Mouse (Mus musculus): ENCODE results near the gene Sox10. TPM values are rescaled to one million over a fixed set of nuclear protein-coding genes. Genes with fewer than 3 reads are reported as not detected.

Gene Sox10
- polyA plus RNA-seq, 1 experiment from 2014 or later = 2.4 TPM

GRCm38 (mm10) chr15:79110528-79110927, 54.5 kb downstream of the Sox10 start:
- H3K27me3 ChIP-seq = peaks cover 10% of the 10 kb centered on the region; the same call in 1 of the 2 replicates
- peaks cover 15% of the 10 kb centered on the region for H3K36me3 ChIP-seq (replicated peaks)
- no peaks in the 10 kb centered on the region for H3K9me3 ChIP-seq
- ATAC-seq (ENCODE audit: low FRiP score) = no peak
- 85% methylated on average over 2 of the region's 2 CpGs for WGBS
- H3K4me3 ChIP-seq (replicated peaks) = no peak overlapping the region
- H3K4me2 ChIP-seq = peak overlapping the region; percentile 21
- H3K9ac ChIP-seq = no peak overlapping the region
- H3K4me1 ChIP-seq = peaks cover 28% of the 10 kb centered on the region
- H3K27ac ChIP-seq = no peak overlapping the region

- ATAC-seq (ENCODE audit: low FRiP score) = no peak
- Histone ChIP-seq H3K9ac (peak overlapping the region; percentile 91; the same call in 1 of the 2 replicates), H3K36me3 (replicated peaks) (peaks cover 10% of the 10 kb centered on the region), H3K9me3 (no peaks in the 10 kb centered on the region), H3K27me3 (peaks cover 10% of the 10 kb centered on the region; the same call in 1 of the 2 replicates), H3K27ac (no peak overlapping the region), H3K4me2 (peak overlapping the region; percentile 97), H3K4me1 (peaks cover 28% of the 10 kb centered on the region), H3K4me3 (replicated peaks) (peak overlapping the region; percentile 90)
- 18% methylated on average over 9 of the region's 9 CpGs for WGBS
These were observed 55.0 kb downstream of the Sox10 start for GRCm38 (mm10) chr15:79110031-79110430.

GRCm38 (mm10) chr15:79109321-79109934, 55.6 kb downstream of the Sox10 start:
- no peak; the same call in 1 of the 2 replicates for ATAC-seq (ENCODE audit: low FRiP score)
- H3K27me3 ChIP-seq = peaks cover 10% of the 10 kb centered on the region; the same call in 1 of the 2 replicates
- peaks cover 5% of the 10 kb centered on the region; the same call in 1 of the 2 replicates for H3K36me3 ChIP-seq (replicated peaks)
- H3K4me1 ChIP-seq = peaks cover 28% of the 10 kb centered on the region
- under 1% methylated on average over 46 of the region's 46 CpGs for WGBS
- peak overlapping the region; percentile 91 for H3K9ac ChIP-seq
- no peaks in the 10 kb centered on the region for H3K9me3 ChIP-seq
- H3K4me2 ChIP-seq = peak overlapping the region; percentile 97
- H3K4me3 ChIP-seq (replicated peaks) = peak overlapping the region; percentile 90
- H3K27ac ChIP-seq = peak overlapping the region; percentile 70

DNA sequence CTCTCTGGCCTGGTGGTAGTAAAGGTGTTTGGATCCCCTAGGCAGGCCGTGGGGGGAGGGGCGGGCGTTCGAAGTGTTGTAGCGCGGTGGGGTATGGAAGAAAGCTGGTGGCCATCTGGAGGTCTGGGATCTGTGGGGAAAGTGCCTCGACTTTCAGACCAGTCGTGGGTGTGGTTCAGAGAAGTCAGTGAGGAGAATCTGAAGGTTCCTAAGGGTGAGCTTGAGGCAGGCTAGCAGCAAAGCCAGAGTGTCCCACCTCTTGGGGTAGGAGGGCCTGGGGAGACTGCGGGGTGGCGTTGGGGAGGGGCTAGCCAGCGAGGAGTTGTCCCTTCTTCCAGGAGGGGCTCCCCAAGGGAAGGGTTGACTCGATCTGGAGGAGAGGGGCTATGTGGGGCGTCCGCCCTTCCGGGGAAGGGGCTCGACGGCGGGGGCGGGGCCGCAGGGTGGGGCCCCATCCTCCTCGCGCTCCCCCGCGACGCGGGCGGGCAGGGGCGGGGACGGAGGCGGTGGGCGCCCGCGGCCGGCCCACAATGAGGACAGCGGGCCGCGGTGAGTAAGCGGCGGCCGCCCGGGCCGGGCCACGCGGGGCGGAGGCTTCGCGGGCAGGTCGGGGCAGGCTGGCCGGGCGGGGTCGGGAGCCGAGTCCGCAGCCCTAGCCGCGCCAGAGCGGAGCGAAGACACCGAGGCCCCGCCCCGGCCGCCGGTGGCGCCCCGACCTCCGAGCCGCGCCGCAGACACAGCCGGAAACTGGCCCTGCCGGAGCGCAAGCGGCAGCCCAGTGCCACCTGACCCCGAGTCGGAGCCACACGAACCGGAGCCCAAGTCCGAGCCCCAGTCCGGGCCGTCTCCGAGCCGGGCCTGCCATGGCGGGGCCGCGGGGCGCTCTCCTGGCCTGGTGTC, 56.4 kb downstream of the Sox10 start, which contains the start of gene Micall1:
TSS of gene Micall1 (plus strand) at position 478 of the 900 bp plus-strand sequence.
- H3K9ac ChIP-seq = peak within 1 kb of the TSS; percentile 91
- WGBS = under 1% methylated on average over 68 of the region's 85 CpGs

DNA sequence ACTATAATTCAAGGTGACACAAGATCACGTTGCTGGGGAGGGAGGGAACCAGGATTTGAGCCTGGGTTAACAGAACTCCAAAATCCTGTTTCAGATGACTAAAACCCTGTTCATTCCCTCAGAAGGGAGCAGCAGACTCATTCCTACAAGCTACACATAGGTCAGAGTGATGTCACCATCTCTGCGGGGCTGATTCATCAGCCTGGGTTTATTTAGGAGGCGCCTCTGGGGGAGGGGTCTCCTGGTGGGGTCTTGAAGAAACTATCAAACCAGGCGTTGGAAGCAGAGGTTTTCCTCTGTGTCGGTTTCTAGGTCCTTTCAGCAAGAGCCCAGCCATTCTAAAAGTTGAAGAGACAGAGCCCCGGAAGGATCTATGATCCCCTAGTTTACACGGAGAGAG, 57.1 kb downstream of the Sox10 start:
- peak overlapping the region; percentile 42; the same call in 1 of the 2 replicates for H3K27ac ChIP-seq
- no peak for ATAC-seq (ENCODE audit: low FRiP score)

More for the DNA sequence above, 56.4 kb downstream of the Sox10 start, which contains the start of gene Micall1:
- Histone ChIP-seq H3K4me3 (replicated peaks) (peak within 1 kb of the TSS; percentile 90), H3K4me1 (peaks cover 28% of the 10 kb centered on the region), H3K27me3 (peaks cover 10% of the 10 kb centered on the region; the same call in 1 of the 2 replicates), H3K9me3 (no peaks in the 10 kb centered on the region), H3K36me3 (replicated peaks) (peaks cover 5% of the 10 kb centered on the region; the same call in 1 of the 2 replicates), H3K27ac (peak within 1 kb of the TSS; percentile 70), H3K4me2 (peak within 1 kb of the TSS; percentile 97)
- peak; percentile 79 for ATAC-seq (ENCODE audit: low FRiP score)

GRCm38 (mm10) chr15:79105804-79106203, 59.2 kb downstream of the Sox10 start:
- H3K4me3 ChIP-seq (replicated peaks) = no peak overlapping the region
- peaks cover 8% of the 10 kb centered on the region; the same call in 1 of the 2 replicates for H3K27me3 ChIP-seq
- H3K9ac ChIP-seq = no peak overlapping the region
- WGBS = 63% methylated on average over 2 of the region's 2 CpGs
- peaks cover 18% of the 10 kb centered on the region for H3K4me1 ChIP-seq
- H3K36me3 ChIP-seq (replicated peaks) = no peaks in the 10 kb centered on the region
- no peak overlapping the region for H3K4me2 ChIP-seq
- ATAC-seq (ENCODE audit: low FRiP score) = no peak
- no peaks in the 10 kb centered on the region for H3K9me3 ChIP-seq
- no peak overlapping the region for H3K27ac ChIP-seq

More for the DNA sequence above, 57.1 kb downstream of the Sox10 start:
- peak overlapping the region; percentile 91; the same call in 1 of the 2 replicates for H3K9ac ChIP-seq
- H3K4me1 ChIP-seq = peaks cover 28% of the 10 kb centered on the region
- peaks cover 5% of the 10 kb centered on the region; the same call in 1 of the 2 replicates for H3K36me3 ChIP-seq (replicated peaks)
- peak overlapping the region; percentile 90; the same call in 1 of the 2 replicates for H3K4me3 ChIP-seq (replicated peaks)
- peaks cover 10% of the 10 kb centered on the region; the same call in 1 of the 2 replicates for H3K27me3 ChIP-seq
- WGBS = 18% methylated on average over 7 of the region's 7 CpGs
- H3K9me3 ChIP-seq = no peaks in the 10 kb centered on the region
- H3K4me2 ChIP-seq = peak overlapping the region; percentile 97

Other genes with a start within 250 kb of the Sox10 start
- gene Lgals1, start 238.5 kb downstream of the Sox10 start, polyA plus RNA-seq (2016; fragmentation: Nextera tagmentation; extraction: Ambion mirVana) = 216 and 321 TPM in 2 replicates
- gene Nol12, start 230.3 kb downstream of the Sox10 start, polyA plus RNA-seq (2016; fragmentation: Nextera tagmentation; extraction: Ambion mirVana) = 53.5 and 56.4 TPM in 2 replicates
- gene Triobp, start 217.5 kb downstream of the Sox10 start, polyA plus RNA-seq (2016; fragmentation: Nextera tagmentation; extraction: Ambion mirVana) = 40.4 and 46.9 TPM in 2 replicates
- 638 and 696 TPM in 2 replicates for gene H1f0, start 136.8 kb downstream of the Sox10 start, polyA plus RNA-seq (2016; fragmentation: Nextera tagmentation; extraction: Ambion mirVana)
- not detected in 2 replicates for gene Galr3, start 123.4 kb downstream of the Sox10 start, polyA plus RNA-seq (2016; fragmentation: Nextera tagmentation; extraction: Ambion mirVana)
- 59.5 and 60.0 TPM in 2 replicates for gene Ankrd54, start 102.3 kb downstream of the Sox10 start, polyA plus RNA-seq (2016; fragmentation: Nextera tagmentation; extraction: Ambion mirVana)
- gene Eif3l, start 90.1 kb downstream of the Sox10 start, polyA plus RNA-seq (2016; fragmentation: Nextera tagmentation; extraction: Ambion mirVana) = 209 and 216 TPM in 2 replicates
- gene Micall1, start 56.3 kb downstream of the Sox10 start, polyA plus RNA-seq (2016; fragmentation: Nextera tagmentation; extraction: Ambion mirVana) = 8.4 and 9.5 TPM in 2 replicates
- gene Polr2f, start 24.2 kb downstream of the Sox10 start, polyA plus RNA-seq (2016; fragmentation: Nextera tagmentation; extraction: Ambion mirVana) = 368 and 375 TPM in 2 replicates
- gene 1700088E04Rik, start 24.0 kb downstream of the Sox10 start, polyA plus RNA-seq (2016; fragmentation: Nextera tagmentation; extraction: Ambion mirVana) = 9.2 and 12.2 TPM in 2 replicates
- gene Pick1, start 63.9 kb upstream of the Sox10 start, polyA plus RNA-seq (2016; fragmentation: Nextera tagmentation; extraction: Ambion mirVana) = 64.5 and 67.5 TPM in 2 replicates
- gene Gm49486, start 64.2 kb upstream of the Sox10 start, polyA plus RNA-seq (2016; fragmentation: Nextera tagmentation; extraction: Ambion mirVana) = 0.49 and 0.72 TPM in 2 replicates
- gene Slc16a8, start 89.5 kb upstream of the Sox10 start, polyA plus RNA-seq (2016; fragmentation: Nextera tagmentation; extraction: Ambion mirVana) = 0.32 and 0.33 TPM in 2 replicates
- 0.96 and 1.4 TPM in 2 replicates for gene Baiap2l2, start 120.3 kb upstream of the Sox10 start, polyA plus RNA-seq (2016; fragmentation: Nextera tagmentation; extraction: Ambion mirVana)
- 30.1 and 30.8 TPM in 2 replicates for gene Pla2g6, start 163.2 kb upstream of the Sox10 start, polyA plus RNA-seq (2016; fragmentation: Nextera tagmentation; extraction: Ambion mirVana)
- 1.2 and 2.0 TPM in 2 replicates for gene Maff, start 181.4 kb upstream of the Sox10 start, polyA plus RNA-seq (2016; fragmentation: Nextera tagmentation; extraction: Ambion mirVana)
- gene Tmem184b, start 238.3 kb upstream of the Sox10 start, polyA plus RNA-seq (2016; fragmentation: Nextera tagmentation; extraction: Ambion mirVana) = 41.3 and 43.6 TPM in 2 replicates

All from forebrain, embryonic 12.5 days (tissue).